Mouse (Mus musculus): ENCODE results near the gene Trp53bp2.

DNA sequence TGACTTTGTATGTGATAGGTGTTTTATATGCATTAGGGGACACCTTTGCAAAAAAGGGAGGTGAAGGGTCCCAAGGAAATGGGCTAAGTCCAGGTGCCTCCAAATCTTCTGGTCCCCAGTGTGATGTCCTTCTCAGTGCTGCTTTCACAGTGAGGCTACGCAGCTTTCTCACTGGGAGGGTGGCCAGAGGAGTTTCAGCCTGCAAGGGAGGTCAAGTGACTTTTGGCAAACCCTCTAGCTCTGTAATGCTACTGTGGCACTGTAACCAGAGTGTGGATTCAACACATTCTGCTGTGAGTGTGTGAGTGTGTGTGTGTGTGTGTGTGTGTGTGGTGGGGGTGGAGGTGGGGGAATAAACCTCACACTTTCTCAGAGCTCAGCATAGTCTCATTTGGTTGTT, 18.5 kb downstream of the Trp53bp2 start:
- TF ChIP-seq CTCF (IDR thresholded peaks at IDR 0.05; ENCODE audit: control insufficient read depth, insufficient read depth, insufficient read length) = no peak
- TF ChIP-seq USF1 (IDR thresholded peaks at IDR 0.05; ENCODE audit: low read depth) = no peak
- TF ChIP-seq MAX (IDR thresholded peaks at IDR 0.05) = no peak

Data from C2C12 (cell line).